Mouse (Mus musculus) CH12.LX (cell line): ENCODE measurements at regions not wholly inside any gene's neighbourhood (a gene's known extent, or its start where the extent isn't known, plus 50 kb on each side); places are given as distances from the start of the nearest gene placed in this dataset.

Source experiments
- DNase-seq: peaks from one replicate; pipeline ENCODE4 v3.0.0-alpha.2; 2013; ENCODE audit errors: extremely low read depth
- H3K27ac ChIP-seq: 2 replicates; pipeline ENCODE4 v1.5.1; 2012; ENCODE audit warnings: low read depth, mild to moderate bottlenecking, control low read depth, moderate library complexity; ENCODE audit not compliant: insufficient read depth
- H3K27me3 ChIP-seq: replicated peaks from 2 replicates; pipeline ENCODE3; 2012; ENCODE audit warnings: inconsistent platforms
- H3K36me3 ChIP-seq, 2 experiments: replicated peaks in 1 of 2; 2 replicates each; pipeline versions ENCODE3 to v1.6.1; 2012; ENCODE audit warnings: inconsistent platforms in 1 of 2, low read length in 1 of 2, mild to moderate bottlenecking in 1 of 2, mixed read lengths in 1 of 2, moderate library complexity in 1 of 2; ENCODE audit not compliant: control insufficient read depth in 1 of 2, insufficient read depth in 1 of 2
- H3K4me1 ChIP-seq, 2 experiments: 2 replicates each; pipeline ENCODE4 v1.6.1; 2012; ENCODE audit warnings: inconsistent platforms in 1 of 2, moderate library complexity in 1 of 2; ENCODE audit not compliant: insufficient read depth in 2 of 2, control insufficient read depth in 1 of 2
- H3K4me2 ChIP-seq: 2 replicates; pipeline ENCODE4 v1.6.1; 2012; ENCODE audit warnings: low read depth, mild to moderate bottlenecking, control low read depth; ENCODE audit not compliant: poor library complexity, insufficient read depth, severe bottlenecking
- H3K4me3 ChIP-seq, 3 experiments: fragments of 150-350 bp in 1 of 3; sonication (generic) in 1 of 3; replicated peaks in 1 of 3; 2 replicates each; pipeline versions ENCODE3 to v1.5.1; 2011 to 2012; ENCODE audit warnings: low read depth in 2 of 3, low read length in 2 of 3, mild to moderate bottlenecking in 2 of 3, moderate library complexity in 2 of 3, control low read depth in 1 of 3, improper control_type of control experiment in 1 of 3, inconsistent platforms in 1 of 3, mixed read lengths in 1 of 3; ENCODE audit not compliant: poor library complexity in 1 of 3
- H3K79me2 ChIP-seq: replicated peaks from 2 replicates; pipeline ENCODE4 v1.6.1; 2012; ENCODE audit warnings: mild to moderate bottlenecking, moderate library complexity; ENCODE audit not compliant: control insufficient read depth, poor library complexity, insufficient read depth, severe bottlenecking; ENCODE audit errors: extremely low read depth
- H3K9ac ChIP-seq: 2 replicates; pipeline ENCODE4 v1.6.1; 2012; ENCODE audit warnings: low read depth, mild to moderate bottlenecking, control low read depth, moderate library complexity; ENCODE audit not compliant: insufficient read depth
- H3K9me3 ChIP-seq: replicated peaks from 2 replicates; pipeline ENCODE3; 2012; ENCODE audit warnings: low read length, inconsistent platforms, mixed read lengths
- CHD2 ChIP-seq: IDR thresholded peaks from 2 replicates; pipeline ENCODE4 v1.6.1; 2011; ENCODE audit warnings: low read length, improper control_type of control experiment
- ETS1 ChIP-seq: conservative IDR thresholded peaks from 2 replicates; pipeline ENCODE4 v1.6.1; 2012; ENCODE audit warnings: low read depth, mild to moderate bottlenecking, inconsistent platforms, low read length, improper control_type of control experiment, moderate library complexity
- KAT2A ChIP-seq: IDR thresholded peaks from 2 replicates; pipeline ENCODE4 v1.6.1; 2012; ENCODE audit warnings: low read length, improper control_type of control experiment, inconsistent platforms; ENCODE audit not compliant: insufficient replicate concordance
- MAFK ChIP-seq: IDR thresholded peaks from 2 replicates; pipeline ENCODE4 v1.6.1; 2011; ENCODE audit warnings: low read length, improper control_type of control experiment; ENCODE audit not compliant: insufficient replicate concordance
- MAX ChIP-seq: IDR thresholded peaks from 2 replicates; pipeline ENCODE4 v1.6.1; 2011; ENCODE audit warnings: low read length, improper control_type of control experiment
- MYC ChIP-seq: IDR thresholded peaks from 2 replicates; pipeline ENCODE4 v1.6.1; 2011; ENCODE audit warnings: low read depth, mild to moderate bottlenecking, improper control_type of control experiment, low read length
- POLR2A ChIP-seq: IDR thresholded peaks from 2 replicates; pipeline ENCODE4 v1.6.1; 2011; ENCODE audit warnings: low read depth, mild to moderate bottlenecking, improper control_type of control experiment, low read length
- SIN3A ChIP-seq: IDR thresholded peaks from 2 replicates; pipeline ENCODE4 v1.6.1; 2012; ENCODE audit warnings: low read length, improper control_type of control experiment, inconsistent platforms
- SMC3 ChIP-seq: IDR thresholded peaks from 2 replicates; pipeline ENCODE4 v1.6.1; 2011; ENCODE audit warnings: low read depth, low read length, improper control_type of control experiment
- TBP ChIP-seq: conservative IDR thresholded peaks from 2 replicates; pipeline ENCODE4 v1.6.1; 2011; ENCODE audit warnings: low read depth, low read length, improper control_type of control experiment
- TCF12 ChIP-seq: IDR thresholded peaks from 2 replicates; pipeline ENCODE4 v1.6.1; 2014; ENCODE audit warnings: low read depth, mild to moderate bottlenecking, inconsistent platforms, low read length, improper control_type of control experiment
- UBTF ChIP-seq: IDR thresholded peaks from 2 replicates; pipeline ENCODE4 v1.6.1; 2012; ENCODE audit warnings: low read depth, mild to moderate bottlenecking, inconsistent platforms, low read length, improper control_type of control experiment, moderate library complexity
- USF1 ChIP-seq: IDR thresholded peaks from 2 replicates; pipeline ENCODE4 v1.6.1; 2014; ENCODE audit warnings: low read depth, mild to moderate bottlenecking, inconsistent platforms, low read length, improper control_type of control experiment
- ZC3H11A ChIP-seq: IDR thresholded peaks from 2 replicates; pipeline ENCODE4 v1.6.1; 2012; ENCODE audit warnings: low read depth, mild to moderate bottlenecking, inconsistent platforms, low read length, improper control_type of control experiment
- ZKSCAN1 ChIP-seq: IDR thresholded peaks from 2 replicates; pipeline ENCODE4 v1.6.1; 2012; ENCODE audit warnings: low read depth, inconsistent platforms, low read length, improper control_type of control experiment, borderline replicate concordance
- ZNF384 ChIP-seq: IDR thresholded peaks from 2 replicates; pipeline ENCODE4 v1.6.1; 2012; ENCODE audit warnings: low read depth, low read length, improper control_type of control experiment, inconsistent platforms
- dilution Hi-C: fragments of 300-500 bp; cut with MboI; formaldehyde crosslinking; loops from 2 replicates; pipeline ENCODE4 v1.14.3; 2020; ENCODE audit warnings: low sequenced_read_pairs; ENCODE audit not compliant: extremely low pct_unique_long_range_greater_than_20kb, extremely low pct_ligation_motif_present
- in situ Hi-C: fragments of 300-500 bp; cut with MboI; formaldehyde crosslinking; loops from 3 replicates; pipeline ENCODE4 v1.14.3; 2019; ENCODE audit warnings: low sequenced_read_pairs, low pct_ligation_motif_present, low pct_unique_long_range_greater_than_20kb, mixed read lengths

- no peak for DNase-seq
Observed at GRCm38 (mm10) chr15:6974410-6974809, 99.6 kb upstream of the Osmr start.

DNA sequence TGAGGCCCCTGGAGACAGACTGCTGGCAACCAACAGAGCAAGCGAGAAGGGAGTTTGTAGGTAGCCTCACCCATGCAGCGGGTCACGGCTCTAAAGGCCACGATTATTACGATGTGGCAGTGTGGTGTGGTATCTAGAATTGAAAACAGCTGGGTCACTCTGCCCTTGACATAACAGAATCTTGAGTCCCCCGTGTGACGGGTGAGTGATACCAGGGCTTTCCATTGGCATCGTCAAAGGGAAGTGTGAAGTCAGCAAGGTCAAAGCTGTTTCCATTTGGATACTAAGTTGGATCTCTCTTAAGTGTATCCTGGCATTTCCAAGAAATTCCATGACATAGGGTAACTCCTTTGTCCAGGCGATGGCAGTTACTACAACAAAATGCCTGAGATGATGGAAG, 106.7 kb upstream of the Osmr start:
- Histone ChIP-seq H3K9me3 (no peaks in the 10 kb centered on the region), H3K79me2 (no peaks in the 10 kb centered on the region), H3K27ac (no peak overlapping the region), H3K27me3 (peaks cover 11% of the 10 kb centered on the region), H3K4me2 (no peak overlapping the region), H3K4me1 (peaks cover 2 to 5% of the 10 kb centered on the region in 2 experiments; a peak in 2 of 4 replicates), H3K9ac (no peak overlapping the region), H3K4me3 (no peak overlapping the region), H3K36me3 (no peaks in the 10 kb centered on the region)
- dilution Hi-C loops (no loop called here), in situ Hi-C loops (no loop called here)
- TF ChIP-seq POLR2A = no peak
- no peak for TF ChIP-seq USF1
- TF ChIP-seq MAFK = no peak
- TF ChIP-seq CHD2 = no peak
- no peak for TF ChIP-seq ZNF384
- TF ChIP-seq SMC3 = no peak
- no peak for TF ChIP-seq MYC
- TF ChIP-seq KAT2A = no peak
- no peak for TF ChIP-seq ZC3H11A
- no peak for TF ChIP-seq MAX
- no peak for TF ChIP-seq SIN3A
- no peak for TF ChIP-seq ETS1
- TF ChIP-seq TBP = no peak
- TF ChIP-seq, all 38 proteins: peak for 0
- DNase-seq = no peak

More at GRCm38 (mm10) chr15:6974410-6974809, 99.6 kb upstream of the Osmr start:
- H3K36me3 ChIP-seq = no peaks in the 10 kb centered on the region
- no peak overlapping the region for H3K4me2 ChIP-seq
- H3K9me3 ChIP-seq = no peaks in the 10 kb centered on the region
- H3K79me2 ChIP-seq = no peaks in the 10 kb centered on the region
- H3K9ac ChIP-seq = no peak overlapping the region
- H3K27me3 ChIP-seq = peaks cover 9% of the 10 kb centered on the region
- dilution Hi-C loops = no loop called here
- in situ Hi-C loops = no loop called here
- TF ChIP-seq TCF12 = no peak
- no peak for TF ChIP-seq ZKSCAN1
- TF ChIP-seq UBTF = no peak
- no peak for TF ChIP-seq SMC3
- no peak for TF ChIP-seq ZNF384
- no peaks in the 10 kb centered on the region for H3K4me1 ChIP-seq
- H3K4me3 ChIP-seq = no peak overlapping the region
- H3K27ac ChIP-seq = no peak overlapping the region
